Mouse (Mus musculus): ENCODE results near the gene Cenpt. TPM values are rescaled to one million over a fixed set of nuclear protein-coding genes. Genes with fewer than 3 reads are reported as not detected.

Cenpt gene
- 10.3 and 15.0 TPM in 2 replicates for total RNA-seq (2023)

GRCm38 (mm10) chr8:105853178-105853577 lies at the start of gene Cenpt:
TSS of gene Cenpt (minus strand) at chr8:105853278.

GRCm38 (mm10) chr8:105900180-105900940 lies 47.3 kb upstream of the Cenpt start, which contains the start of gene Pskh1:
TSS of gene Pskh1 (plus strand) at chr8:105900441.

DNA sequence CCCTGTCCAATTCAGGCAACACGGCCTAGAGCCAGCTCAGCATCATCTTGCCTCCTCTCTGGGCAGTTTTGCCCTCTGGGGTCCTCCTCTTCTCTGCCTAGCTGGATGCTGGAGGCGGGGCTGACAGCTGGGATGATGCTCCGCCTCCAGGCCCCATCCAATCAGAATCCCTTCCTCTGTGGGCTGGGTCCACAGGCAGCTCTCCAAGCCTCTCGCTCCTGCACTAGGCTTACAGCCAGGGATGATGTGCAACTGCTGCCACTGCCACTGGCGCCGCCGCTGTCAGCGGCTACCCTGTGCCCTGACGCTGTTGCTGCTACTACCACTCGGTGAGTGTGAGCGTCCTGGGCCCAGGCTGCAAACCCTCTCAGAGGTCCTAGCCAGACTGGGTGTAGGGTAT lies 40.3 kb upstream of the Cenpt start, which contains the start of gene Nrn1l:
TSS of gene Nrn1l (plus strand) at position 229 of the 400 bp plus-strand sequence.

DNA sequence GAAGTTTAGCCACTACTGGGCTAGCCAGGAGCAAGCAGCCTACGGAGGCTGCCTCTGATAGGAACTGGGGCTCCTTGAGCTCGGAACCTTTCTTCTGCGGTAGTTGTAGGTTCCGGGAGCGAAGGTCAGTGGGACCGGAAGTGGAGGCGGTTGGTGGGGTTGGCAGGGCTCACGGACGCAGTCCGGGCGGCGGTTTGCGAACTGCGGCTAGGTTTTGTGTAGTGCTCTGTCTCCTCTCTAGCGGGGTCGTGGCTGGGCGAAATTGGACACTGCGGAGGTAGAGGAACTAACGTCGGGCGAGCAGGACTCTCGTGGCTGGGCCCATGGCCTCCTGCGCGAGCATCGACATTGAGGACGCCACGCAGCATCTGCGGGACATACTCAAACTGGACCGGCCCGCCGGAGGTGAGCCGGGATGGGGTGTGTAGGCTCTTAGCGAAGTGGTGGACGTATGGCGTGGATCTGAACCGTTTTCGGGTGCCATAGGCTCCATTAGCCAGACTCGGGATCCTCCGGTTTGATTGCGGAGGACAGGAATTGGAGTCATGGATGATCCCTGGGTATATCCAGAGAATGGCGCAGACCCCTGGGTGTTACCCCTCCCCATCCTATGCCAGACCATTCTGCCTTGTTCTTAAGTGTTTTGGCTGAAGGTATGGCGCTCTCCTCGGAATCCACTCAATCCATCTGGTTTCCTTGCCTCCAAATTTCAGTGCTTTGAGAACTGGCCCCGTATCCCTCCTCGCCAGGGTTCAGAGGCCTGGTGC lies 27.9 kb upstream of the Cenpt start, which contains the start of gene Edc4:
TSS of gene Edc4 (plus strand) at position 128 of the 767 bp plus-strand sequence.

DNA sequence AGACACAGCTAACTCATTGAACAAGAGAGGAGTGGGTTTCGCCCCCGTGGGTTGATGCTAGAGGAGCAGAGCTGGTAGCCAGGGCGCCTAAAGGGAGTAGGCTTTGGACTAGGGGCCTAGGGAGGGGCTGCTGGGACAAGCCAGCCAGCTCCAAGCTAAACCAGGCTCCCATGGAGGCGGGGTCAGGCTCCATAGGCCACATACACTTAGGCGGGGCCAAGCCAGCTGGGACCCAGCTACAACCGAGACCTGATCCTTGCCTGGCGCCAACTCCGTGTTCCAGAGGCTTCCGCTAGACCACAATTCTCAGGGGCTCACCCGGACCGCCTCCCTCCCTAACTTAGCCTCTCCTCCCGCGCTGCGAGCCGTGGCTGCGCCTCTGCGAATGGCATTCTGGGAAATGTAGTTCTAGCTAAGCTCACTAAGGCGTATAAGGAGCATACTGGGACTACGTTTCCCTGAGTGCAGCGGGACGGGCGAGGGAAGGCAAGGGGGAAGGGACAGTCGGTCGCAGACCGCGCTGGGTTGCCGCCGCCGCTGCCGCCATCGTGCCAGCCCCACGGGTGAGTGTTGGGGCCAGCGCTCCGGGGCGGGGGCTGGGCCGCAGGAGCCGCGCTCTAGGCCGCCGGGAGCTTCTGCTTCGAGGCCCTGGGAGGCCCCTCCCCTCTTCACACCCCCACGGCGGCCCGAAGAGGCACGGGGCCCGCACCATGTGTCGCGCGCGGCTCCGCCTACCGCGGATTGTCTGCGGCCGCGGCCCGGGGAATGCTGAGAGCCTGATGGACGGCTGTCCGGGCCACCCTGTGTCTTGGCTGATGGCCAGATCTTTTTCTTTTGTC lies 7.3 kb upstream of the Cenpt start, which contains the start of gene Nutf2:
TSS of gene Nutf2 (plus strand) at position 438 of the 839 bp plus-strand sequence.

GRCm38 (mm10) chr8:105854715-105855216 lies 1.7 kb upstream of the Cenpt start, which contains the start of gene Thap11:
TSS of gene Thap11 (plus strand) at chr8:105855132.

GRCm38 (mm10) chr8:105826861-105827848 lies 25.9 kb downstream of the Cenpt start, which contains the start of the genes Ranbp10 and Tsnaxip1:
TSS of gene Ranbp10 (minus strand) at chr8:105827350.
TSS of gene Tsnaxip1 (plus strand) at chr8:105827731.

Other genes starting within 250 kb of the Cenpt start
- gene Ripor1, start 248.0 kb downstream of the Cenpt start, total RNA-seq (2023): 12.0 and 14.2 TPM in 2 replicates
- 81.4 and 116 TPM in 2 replicates for gene Ctcf, start 216.7 kb downstream of the Cenpt start, total RNA-seq (2023)
- gene Agrp, start 215.9 kb downstream of the Cenpt start, total RNA-seq (2023): 0.66 TPM in 1 of 2 replicates, not detected in the other
- gene Carmil2, start 167.0 kb downstream of the Cenpt start, total RNA-seq (2023): 10.1 and 11.5 TPM in 2 replicates
- gene Acd, start 152.2 kb downstream of the Cenpt start, total RNA-seq (2023): 25.3 and 25.9 TPM in 2 replicates
- gene Pard6a, start 152.1 kb downstream of the Cenpt start, total RNA-seq (2023): 4.4 and 5.0 TPM in 2 replicates
- gene 4933405L10Rik, start 145.6 kb downstream of the Cenpt start, total RNA-seq (2023): not detected in 2 replicates
- gene Enkd1, start 145.1 kb downstream of the Cenpt start, total RNA-seq (2023): 6.0 and 6.4 TPM in 2 replicates
- 0.25 and 0.60 TPM in 2 replicates for gene Gfod2, start 94.6 kb downstream of the Cenpt start, total RNA-seq (2023)
- 25.4 and 31.0 TPM in 2 replicates for gene Ranbp10, start 25.9 kb downstream of the Cenpt start, total RNA-seq (2023)
- gene Tsnaxip1, start 25.5 kb downstream of the Cenpt start, total RNA-seq (2023): not detected in 2 replicates
- 29.9 and 31.8 TPM in 2 replicates for gene Thap11, start 1.9 kb upstream of the Cenpt start, total RNA-seq (2023)
- 4.2 and 17.5 TPM in 2 replicates for gene Nutf2, start 7.3 kb upstream of the Cenpt start, total RNA-seq (2023)
- 42.1 and 49.4 TPM in 2 replicates for gene Edc4, start 27.6 kb upstream of the Cenpt start, total RNA-seq (2023)
- not detected in 2 replicates for gene Nrn1l, start 40.3 kb upstream of the Cenpt start, total RNA-seq (2023)
- gene Pskh1, start 47.2 kb upstream of the Cenpt start, total RNA-seq (2023): 8.1 and 8.8 TPM in 2 replicates
- gene Ctrl, start 80.6 kb upstream of the Cenpt start, total RNA-seq (2023): not detected in 2 replicates
- gene Psmb10, start 85.2 kb upstream of the Cenpt start, total RNA-seq (2023): 64.3 and 67.4 TPM in 2 replicates
- gene Lcat, start 90.1 kb upstream of the Cenpt start, total RNA-seq (2023): not detected in 2 replicates
- gene Slc12a4, start 112.8 kb upstream of the Cenpt start, total RNA-seq (2023): 5.3 and 7.5 TPM in 2 replicates
- not detected in 2 replicates for gene Dpep3, start 126.2 kb upstream of the Cenpt start, total RNA-seq (2023)
- 2.4 and 2.8 TPM in 2 replicates for gene Dus2, start 138.1 kb upstream of the Cenpt start, total RNA-seq (2023)
- gene Dpep2nb, start 152.7 kb upstream of the Cenpt start, total RNA-seq (2023): not detected in 2 replicates
- gene Ddx28, start 158.6 kb upstream of the Cenpt start, total RNA-seq (2023): 12.2 and 15.5 TPM in 2 replicates
- gene Nfatc3, start 205.6 kb upstream of the Cenpt start, total RNA-seq (2023): 47.1 and 48.2 TPM in 2 replicates

Measured in neutrophil, adult 65 days (primary cell).